Mouse (Mus musculus): Measurements from ENCODE around the gene Arl11.

GRCm38 (mm10) chr14:61310036-61310772 is 651 bp downstream of the Arl11 start:
- TF ChIP-seq POLR2A (IDR thresholded peaks at IDR 0.05; ENCODE audit: low read depth, low read length) (no peak), CTCF (conservative IDR thresholded peaks at IDR 0.05; ENCODE audit: insufficient read depth, insufficient read length, low read depth, low read length) (no peak)
